Mouse (Mus musculus): ENCODE results near the gene Pcyt1a. TPM values are rescaled to one million over a fixed set of nuclear protein-coding genes. Genes with fewer than 3 reads are reported as not detected.
"Not testable (repeated sequence)": the region's sequence is repeated elsewhere in the genome, so short reads cannot be mapped to it uniquely, and the experiment has no call there.

Pcyt1a gene
- polyA plus RNA-seq, 1 experiment from 2014 or later, result 42.7 TPM

DNA sequence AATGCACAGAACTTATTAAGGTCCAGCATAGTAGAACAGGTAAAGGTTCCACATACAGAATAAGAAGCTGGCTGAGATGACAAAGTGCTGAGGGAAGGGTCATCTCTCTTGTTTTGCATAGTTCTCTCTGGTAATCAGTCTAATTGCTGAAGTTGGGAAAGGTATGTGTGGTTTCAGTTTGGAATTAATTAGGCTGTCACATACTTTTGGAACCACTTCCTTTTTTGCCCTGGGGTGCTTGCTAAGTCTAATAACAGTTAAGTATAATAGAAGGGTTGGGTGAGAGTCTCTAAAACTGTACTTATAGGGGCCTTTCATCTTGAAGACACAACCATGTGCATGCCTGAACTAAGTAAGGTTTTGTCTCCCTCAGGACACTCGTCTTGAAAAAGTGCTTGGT lies 5.9 kb downstream of the Pcyt1a start:
- H3K9ac ChIP-seq, result no peak overlapping the region
- H3K9me3 ChIP-seq, result no peaks in the 10 kb centered on the region
- no peaks in the 10 kb centered on the region for H3K36me3 ChIP-seq
- no peak overlapping the region for H3K4me3 ChIP-seq (replicated peaks)
- no peak overlapping the region for H3K27ac ChIP-seq
- no peaks in the 10 kb centered on the region for H3K27me3 ChIP-seq (replicated peaks)
- H3K4me2 ChIP-seq, result no peak overlapping the region
- ATAC-seq (ENCODE audit: insufficient read depth, low FRiP score, low read depth), result no peak
- H3K4me1 ChIP-seq, result peaks cover 4% of the 10 kb centered on the region; the same call in 1 of the 2 replicates
- 67% methylated on average over 1 of the region's 1 CpGs for WGBS

- Histone ChIP-seq H3K36me3 (no peaks in the 10 kb centered on the region), H3K4me3 (replicated peaks) (no peak overlapping the region), H3K27ac (no peak overlapping the region), H3K4me1 (no peaks in the 10 kb centered on the region), H3K27me3 (replicated peaks) (no peaks in the 10 kb centered on the region), H3K9me3 (no peaks in the 10 kb centered on the region), H3K4me2 (no peak overlapping the region), H3K9ac (no peak overlapping the region)
- WGBS, result 93% methylated on average over 1 of the region's 1 CpGs
- ATAC-seq (ENCODE audit: insufficient read depth, low FRiP score, low read depth), result no peak
Observed at GRCm38 (mm10) chr16:32437266-32437665, 6.5 kb downstream of the Pcyt1a start.

DNA sequence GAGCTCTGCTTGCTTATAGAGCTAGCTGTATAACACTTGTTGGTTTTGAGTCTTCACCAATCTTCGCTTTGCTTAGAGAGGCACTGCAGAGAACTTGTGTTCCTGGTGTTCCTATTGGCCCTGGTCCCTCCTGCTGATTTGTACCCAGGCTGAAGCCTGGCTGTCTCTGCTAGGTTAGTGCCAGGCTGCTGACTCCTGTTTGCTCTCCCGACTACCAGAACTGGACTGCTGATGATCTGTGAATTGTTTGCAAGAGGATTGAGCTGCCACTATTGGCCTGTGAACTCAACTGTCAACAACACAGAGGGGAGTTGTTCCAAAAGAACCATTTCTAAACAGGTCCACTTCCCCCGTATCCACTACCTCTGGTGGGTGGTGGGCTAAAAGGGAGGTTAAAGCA lies 10.7 kb downstream of the Pcyt1a start:
- H3K9ac ChIP-seq, result no peak overlapping the region
- no peak overlapping the region for H3K4me2 ChIP-seq
- no peaks in the 10 kb centered on the region for H3K27me3 ChIP-seq (replicated peaks)
- H3K4me3 ChIP-seq (replicated peaks), result no peak overlapping the region
- H3K27ac ChIP-seq, result no peak overlapping the region
- 84% methylated on average over 3 of the region's 3 CpGs for WGBS
- no peak for ATAC-seq (ENCODE audit: insufficient read depth, low FRiP score, low read depth)
- no peaks in the 10 kb centered on the region for H3K36me3 ChIP-seq
- H3K4me1 ChIP-seq, result no peaks in the 10 kb centered on the region
- H3K9me3 ChIP-seq, result no peaks in the 10 kb centered on the region

DNA sequence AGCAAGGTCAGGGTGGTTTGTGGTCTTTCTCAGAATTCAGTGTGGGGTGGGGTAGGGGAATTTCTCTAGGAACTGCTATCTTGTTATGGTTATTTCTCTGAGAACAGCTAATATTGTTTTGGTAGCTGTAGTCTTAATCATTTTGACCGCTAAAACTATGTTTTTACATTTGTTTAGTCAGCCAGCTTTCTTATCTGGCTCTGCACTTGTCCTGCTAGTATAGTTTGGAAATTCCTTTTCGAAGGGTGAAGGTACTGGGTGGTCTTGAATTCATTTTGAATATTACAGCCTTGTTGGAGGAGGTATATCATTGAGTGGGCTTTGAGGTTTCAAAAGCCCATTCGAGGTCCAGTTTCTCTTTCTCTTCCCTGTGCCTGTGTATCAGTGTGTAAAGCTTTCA lies 13.9 kb downstream of the Pcyt1a start:
- not testable (repeated sequence) for H3K4me3 ChIP-seq (replicated peaks); H3K27me3 ChIP-seq (replicated peaks); H3K9ac ChIP-seq; ATAC-seq (ENCODE audit: insufficient read depth, low FRiP score, low read depth); H3K4me1 ChIP-seq; H3K9me3 ChIP-seq; H3K36me3 ChIP-seq; H3K4me2 ChIP-seq; H3K27ac ChIP-seq
- 83% methylated on average over 3 of the region's 3 CpGs for WGBS

- no peaks in the 10 kb centered on the region for H3K27me3 ChIP-seq (replicated peaks)
- no peak overlapping the region for H3K4me3 ChIP-seq (replicated peaks)
- H3K4me2 ChIP-seq, result no peak overlapping the region
- H3K27ac ChIP-seq, result no peak overlapping the region
- no peak overlapping the region for H3K9ac ChIP-seq
- no peaks in the 10 kb centered on the region for H3K4me1 ChIP-seq
- H3K36me3 ChIP-seq, result no peaks in the 10 kb centered on the region
- no peak for ATAC-seq (ENCODE audit: insufficient read depth, low FRiP score, low read depth)
- 87% methylated on average over 1 of the region's 1 CpGs for WGBS
- no peaks in the 10 kb centered on the region for H3K9me3 ChIP-seq
Observed at GRCm38 (mm10) chr16:32445558-32445957, 14.8 kb downstream of the Pcyt1a start.

GRCm38 (mm10) chr16:32446563-32447138 lies 15.9 kb downstream of the Pcyt1a start:
- Histone ChIP-seq H3K9me3 (no peaks in the 10 kb centered on the region), H3K9ac (no peak overlapping the region), H3K4me3 (replicated peaks) (no peak overlapping the region), H3K36me3 (no peaks in the 10 kb centered on the region), H3K27ac (no peak overlapping the region), H3K4me2 (no peak overlapping the region), H3K27me3 (replicated peaks) (no peaks in the 10 kb centered on the region), H3K4me1 (no peaks in the 10 kb centered on the region)
- WGBS, result 77% methylated on average over 2 of the region's 2 CpGs
- no peak for ATAC-seq (ENCODE audit: insufficient read depth, low FRiP score, low read depth)

DNA sequence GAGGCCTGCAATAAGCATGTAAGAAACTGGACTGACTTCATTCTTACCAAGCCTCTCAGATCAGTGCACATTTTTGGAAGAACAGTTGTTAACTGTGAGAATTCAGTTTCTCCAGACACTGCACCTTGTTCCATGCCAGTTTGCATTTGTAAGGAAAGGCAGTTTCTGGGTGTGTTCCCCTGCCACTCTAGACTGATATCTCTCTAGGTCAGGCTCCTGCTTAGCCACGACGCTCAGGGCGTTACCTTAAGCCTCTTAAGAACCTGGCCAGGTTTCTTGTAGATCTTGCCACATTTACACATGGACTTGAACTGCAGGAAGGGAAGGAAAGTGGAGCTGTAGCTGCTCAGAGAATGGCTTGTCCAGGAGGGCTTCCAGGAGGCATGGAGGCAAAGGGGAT lies 18.9 kb downstream of the Pcyt1a start:
- WGBS, result 59% methylated on average over 3 of the region's 3 CpGs
- H3K36me3 ChIP-seq, result no peaks in the 10 kb centered on the region
- no peak overlapping the region for H3K9ac ChIP-seq
- H3K9me3 ChIP-seq, result no peaks in the 10 kb centered on the region
- H3K4me1 ChIP-seq, result no peaks in the 10 kb centered on the region
- no peaks in the 10 kb centered on the region for H3K27me3 ChIP-seq (replicated peaks)
- peak; percentile 90; the same call in 1 of the 2 replicates for ATAC-seq (ENCODE audit: insufficient read depth, low FRiP score, low read depth)
- H3K4me2 ChIP-seq, result no peak overlapping the region
- peak overlapping the region; percentile 41; the same call in 1 of the 2 replicates for H3K27ac ChIP-seq
- H3K4me3 ChIP-seq (replicated peaks), result no peak overlapping the region

- WGBS, result 98% methylated on average over 2 of the region's 2 CpGs
- no peaks in the 10 kb centered on the region for H3K4me1 ChIP-seq
- no peak for ATAC-seq (ENCODE audit: insufficient read depth, low FRiP score, low read depth)
- peak overlapping the region; percentile 33; the same call in 1 of the 2 replicates for H3K27ac ChIP-seq
- no peak overlapping the region for H3K4me2 ChIP-seq
- no peaks in the 10 kb centered on the region for H3K9me3 ChIP-seq
- H3K27me3 ChIP-seq (replicated peaks), result no peaks in the 10 kb centered on the region
- H3K4me3 ChIP-seq (replicated peaks), result no peak overlapping the region
- H3K9ac ChIP-seq, result no peak overlapping the region
- no peaks in the 10 kb centered on the region for H3K36me3 ChIP-seq
Observed at GRCm38 (mm10) chr16:32450133-32450532, 19.4 kb downstream of the Pcyt1a start.

GRCm38 (mm10) chr16:32453102-32453501 lies 22.4 kb downstream of the Pcyt1a start:
- Histone ChIP-seq H3K9me3 (no peaks in the 10 kb centered on the region), H3K27ac (no peak overlapping the region), H3K27me3 (replicated peaks) (no peaks in the 10 kb centered on the region), H3K36me3 (no peaks in the 10 kb centered on the region), H3K4me2 (no peak overlapping the region), H3K4me1 (no peaks in the 10 kb centered on the region), H3K9ac (no peak overlapping the region), H3K4me3 (replicated peaks) (no peak overlapping the region)
- no peak for ATAC-seq (ENCODE audit: insufficient read depth, low FRiP score, low read depth)
- WGBS, result 90% methylated on average over 8 of the region's 8 CpGs

GRCm38 (mm10) chr16:32454646-32455045 lies 23.9 kb downstream of the Pcyt1a start:
- no peaks in the 10 kb centered on the region for H3K4me1 ChIP-seq
- H3K9ac ChIP-seq, result no peak overlapping the region
- no peak overlapping the region for H3K27ac ChIP-seq
- H3K9me3 ChIP-seq, result no peaks in the 10 kb centered on the region
- H3K4me3 ChIP-seq (replicated peaks), result no peak overlapping the region
- H3K27me3 ChIP-seq (replicated peaks), result no peaks in the 10 kb centered on the region
- no peaks in the 10 kb centered on the region for H3K36me3 ChIP-seq
- no peak for ATAC-seq (ENCODE audit: insufficient read depth, low FRiP score, low read depth)
- WGBS, result 92% methylated on average over 5 of the region's 5 CpGs
- H3K4me2 ChIP-seq, result no peak overlapping the region

DNA sequence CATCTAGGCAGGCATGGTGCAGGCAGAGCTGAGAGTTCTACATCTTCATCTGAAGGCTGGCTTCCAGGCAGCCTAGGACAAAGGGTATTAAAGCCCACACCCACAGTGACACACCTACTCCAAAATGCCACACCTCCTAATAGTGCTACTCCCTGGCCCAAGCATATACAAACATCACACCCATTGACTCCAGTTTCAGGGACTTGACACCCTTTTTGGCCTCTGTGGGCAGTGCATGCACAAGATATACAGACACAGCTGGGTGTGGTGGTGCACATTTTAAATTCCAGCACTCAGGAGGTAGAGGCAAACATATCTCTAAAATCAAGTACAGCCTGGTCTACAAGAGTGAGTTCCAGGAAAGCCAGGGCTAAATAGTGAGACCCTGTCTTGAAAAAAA lies 25.4 kb downstream of the Pcyt1a start:
- ATAC-seq (ENCODE audit: insufficient read depth, low FRiP score, low read depth), result no peak
- Histone ChIP-seq H3K9ac (no peak overlapping the region), H3K4me2 (no peak overlapping the region), H3K27ac (no peak overlapping the region), H3K4me3 (replicated peaks) (no peak overlapping the region), H3K9me3 (no peaks in the 10 kb centered on the region), H3K27me3 (replicated peaks) (no peaks in the 10 kb centered on the region), H3K4me1 (no peaks in the 10 kb centered on the region), H3K36me3 (no peaks in the 10 kb centered on the region)

DNA sequence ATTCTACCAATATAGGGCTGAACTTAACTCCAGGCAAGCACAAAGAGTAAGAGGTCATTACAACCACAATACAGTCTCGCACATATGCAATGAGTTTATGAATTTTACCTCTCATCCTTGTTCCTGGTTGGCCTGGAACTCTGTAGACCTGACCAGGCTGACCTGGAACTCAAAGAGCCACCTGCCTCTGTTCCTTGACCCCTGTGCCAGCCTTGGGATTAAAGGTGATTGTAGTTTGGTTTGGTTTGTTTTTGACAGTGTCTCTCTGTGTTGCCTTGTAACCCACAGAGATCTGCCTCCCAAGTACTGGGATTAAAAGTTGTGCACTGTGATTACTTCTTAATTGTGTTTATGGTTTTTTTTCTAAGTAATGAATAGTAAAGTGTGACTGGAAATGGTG lies 26.0 kb downstream of the Pcyt1a start:
- Histone ChIP-seq H3K4me1 (no peaks in the 10 kb centered on the region), H3K27me3 (replicated peaks) (no peaks in the 10 kb centered on the region), H3K4me2 (no peak overlapping the region), H3K27ac (no peak overlapping the region), H3K9ac (no peak overlapping the region), H3K36me3 (no peaks in the 10 kb centered on the region), H3K9me3 (no peaks in the 10 kb centered on the region), H3K4me3 (replicated peaks) (no peak overlapping the region)
- no peak for ATAC-seq (ENCODE audit: insufficient read depth, low FRiP score, low read depth)
- WGBS, result 87% methylated on average over 1 of the region's 1 CpGs
